Mouse (Mus musculus): ENCODE data around the gene Tomm70a. TPM values are rescaled to one million over a fixed set of nuclear protein-coding genes. Genes with fewer than 3 reads are reported as not detected.
"Not testable (repeated sequence)": the region's sequence is repeated elsewhere in the genome, so short reads cannot be mapped to it uniquely, and the experiment has no call there.

Tomm70a gene
- polyA plus RNA-seq, 1 experiment from 2014 or later: 19.5 TPM

- not testable (repeated sequence) for H3K27ac ChIP-seq (ENCODE audit: low read length); ATAC-seq (ENCODE audit: low read depth); H3K36me3 ChIP-seq (ENCODE audit: control insufficient read depth, insufficient read depth); H3K9ac ChIP-seq (ENCODE audit: low read depth, low read length); H3K4me1 ChIP-seq (ENCODE audit: control insufficient read depth, low read depth, low read length); H3K4me3 ChIP-seq (ENCODE audit: low read depth, low read length); H3K27me3 ChIP-seq (ENCODE audit: control insufficient read depth, insufficient read depth, low read depth, low read length); H3K4me2 ChIP-seq (ENCODE audit: low read depth, low read length); H3K9me3 ChIP-seq (replicated peaks; ENCODE audit: control insufficient read depth, low read length)
Observed at GRCm38 (mm10) chr16:57174480-57174879, 53.0 kb downstream of the Tomm70a start.

DNA sequence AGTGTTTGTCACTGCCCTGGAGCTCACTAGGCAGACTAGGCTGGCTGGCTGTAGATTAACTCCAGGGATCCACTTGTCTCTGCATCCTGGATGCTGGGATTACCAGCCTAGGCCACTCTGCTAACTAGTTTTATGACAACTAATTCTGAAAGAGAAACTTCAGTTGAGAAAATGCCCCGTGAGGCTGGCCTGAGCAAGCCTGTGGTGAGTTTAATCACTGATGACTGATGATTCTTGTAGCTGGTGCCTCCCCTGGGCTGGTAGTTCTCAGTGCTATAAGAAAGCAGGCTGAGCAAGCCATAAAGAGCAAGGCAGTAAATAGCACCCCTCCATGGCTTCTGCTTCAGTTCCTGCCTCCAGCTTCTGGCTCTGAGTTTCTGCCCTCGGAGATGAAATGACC lies 54.2 kb downstream of the Tomm70a start:
- no peak overlapping the region for H3K27ac ChIP-seq (ENCODE audit: low read length)
- no peak overlapping the region for H3K4me3 ChIP-seq (ENCODE audit: low read depth, low read length)
- no peaks in the 10 kb centered on the region for H3K36me3 ChIP-seq (ENCODE audit: control insufficient read depth, insufficient read depth)
- H3K27me3 ChIP-seq (ENCODE audit: control insufficient read depth, insufficient read depth, low read depth, low read length): no peaks in the 10 kb centered on the region
- no peaks in the 10 kb centered on the region for H3K4me1 ChIP-seq (ENCODE audit: control insufficient read depth, low read depth, low read length)
- ATAC-seq (ENCODE audit: low read depth): peak; percentile 45; the same call in 1 of the 2 replicates
- 64% methylated on average over 2 of the region's 2 CpGs for WGBS (ENCODE audit: insufficient replicate concordance)
- H3K9ac ChIP-seq (ENCODE audit: low read depth, low read length): no peak overlapping the region
- no peaks in the 10 kb centered on the region for H3K9me3 ChIP-seq (replicated peaks; ENCODE audit: control insufficient read depth, low read length)
- H3K4me2 ChIP-seq (ENCODE audit: low read depth, low read length): no peak overlapping the region

- no peak overlapping the region for H3K27ac ChIP-seq (ENCODE audit: low read length)
- ATAC-seq (ENCODE audit: low read depth): no peak
- H3K27me3 ChIP-seq (ENCODE audit: control insufficient read depth, insufficient read depth, low read depth, low read length): no peaks in the 10 kb centered on the region
- H3K4me2 ChIP-seq (ENCODE audit: low read depth, low read length): no peak overlapping the region
- no peaks in the 10 kb centered on the region for H3K9me3 ChIP-seq (replicated peaks; ENCODE audit: control insufficient read depth, low read length)
- H3K36me3 ChIP-seq (ENCODE audit: control insufficient read depth, insufficient read depth): peaks cover 1% of the 10 kb centered on the region; the same call in 1 of the 2 replicates
- no peak overlapping the region for H3K4me3 ChIP-seq (ENCODE audit: low read depth, low read length)
- H3K9ac ChIP-seq (ENCODE audit: low read depth, low read length): no peak overlapping the region
- 72% methylated on average over 7 of the region's 7 CpGs for WGBS (ENCODE audit: insufficient replicate concordance)
- H3K4me1 ChIP-seq (ENCODE audit: control insufficient read depth, low read depth, low read length): no peaks in the 10 kb centered on the region
Observed at GRCm38 (mm10) chr16:57176276-57176675, 54.8 kb downstream of the Tomm70a start.

GRCm38 (mm10) chr16:57177254-57177653 lies 55.8 kb downstream of the Tomm70a start:
- no peak overlapping the region for H3K27ac ChIP-seq (ENCODE audit: low read length)
- no peaks in the 10 kb centered on the region for H3K27me3 ChIP-seq (ENCODE audit: control insufficient read depth, insufficient read depth, low read depth, low read length)
- H3K4me1 ChIP-seq (ENCODE audit: control insufficient read depth, low read depth, low read length): no peaks in the 10 kb centered on the region
- H3K4me3 ChIP-seq (ENCODE audit: low read depth, low read length): no peak overlapping the region
- ATAC-seq (ENCODE audit: low read depth): no peak
- peaks cover 6% of the 10 kb centered on the region; the same call in 1 of the 2 replicates for H3K36me3 ChIP-seq (ENCODE audit: control insufficient read depth, insufficient read depth)
- H3K9ac ChIP-seq (ENCODE audit: low read depth, low read length): no peak overlapping the region
- H3K4me2 ChIP-seq (ENCODE audit: low read depth, low read length): no peak overlapping the region
- H3K9me3 ChIP-seq (replicated peaks; ENCODE audit: control insufficient read depth, low read length): no peaks in the 10 kb centered on the region
- WGBS (ENCODE audit: insufficient replicate concordance): 51% methylated on average over 2 of the region's 2 CpGs

DNA sequence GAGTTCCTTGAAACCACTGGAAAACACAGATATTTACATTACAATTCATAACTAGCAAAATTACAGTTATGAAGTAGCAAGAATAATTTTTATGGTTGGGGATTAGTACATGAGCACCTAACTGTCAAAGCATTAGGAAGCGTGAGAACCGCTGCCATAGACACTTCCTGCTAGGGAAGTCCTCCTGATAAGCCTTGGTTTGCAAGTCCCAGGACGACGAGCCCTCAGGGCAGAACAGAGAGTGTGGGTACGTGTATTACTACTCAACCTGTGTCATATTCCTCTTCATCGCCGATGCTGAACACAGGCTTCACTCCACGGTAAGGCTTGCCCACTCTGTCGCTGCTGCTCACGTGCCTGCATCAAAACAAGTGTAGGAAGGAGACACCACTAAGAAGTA lies 56.2 kb downstream of the Tomm70a start:
- Histone ChIP-seq H3K36me3 (ENCODE audit: control insufficient read depth, insufficient read depth) (peaks cover 6% of the 10 kb centered on the region; the same call in 1 of the 2 replicates), H3K9ac (ENCODE audit: low read depth, low read length) (no peak overlapping the region), H3K4me2 (ENCODE audit: low read depth, low read length) (no peak overlapping the region), H3K4me3 (ENCODE audit: low read depth, low read length) (no peak overlapping the region), H3K4me1 (ENCODE audit: control insufficient read depth, low read depth, low read length) (no peaks in the 10 kb centered on the region), H3K27me3 (ENCODE audit: control insufficient read depth, insufficient read depth, low read depth, low read length) (no peaks in the 10 kb centered on the region), H3K27ac (ENCODE audit: low read length) (no peak overlapping the region), H3K9me3 (replicated peaks; ENCODE audit: control insufficient read depth, low read length) (no peaks in the 10 kb centered on the region)
- no peak for ATAC-seq (ENCODE audit: low read depth)
- WGBS (ENCODE audit: insufficient replicate concordance): 56% methylated on average over 10 of the region's 10 CpGs

- H3K27ac ChIP-seq (ENCODE audit: low read length): no peak overlapping the region
- H3K27me3 ChIP-seq (ENCODE audit: control insufficient read depth, insufficient read depth, low read depth, low read length): no peaks in the 10 kb centered on the region
- peaks cover 6% of the 10 kb centered on the region; the same call in 1 of the 2 replicates for H3K36me3 ChIP-seq (ENCODE audit: control insufficient read depth, insufficient read depth)
- ATAC-seq (ENCODE audit: low read depth): peak; percentile 54; the same call in 1 of the 2 replicates
- H3K4me1 ChIP-seq (ENCODE audit: control insufficient read depth, low read depth, low read length): no peaks in the 10 kb centered on the region
- no peak overlapping the region for H3K4me2 ChIP-seq (ENCODE audit: low read depth, low read length)
- H3K9ac ChIP-seq (ENCODE audit: low read depth, low read length): no peak overlapping the region
- 69% methylated on average over 11 of the region's 11 CpGs for WGBS (ENCODE audit: insufficient replicate concordance)
- H3K9me3 ChIP-seq (replicated peaks; ENCODE audit: control insufficient read depth, low read length): no peaks in the 10 kb centered on the region
- H3K4me3 ChIP-seq (ENCODE audit: low read depth, low read length): no peak overlapping the region
Observed at GRCm38 (mm10) chr16:57181180-57181579, 59.7 kb downstream of the Tomm70a start.

GRCm38 (mm10) chr16:57182037-57182436 lies 60.5 kb downstream of the Tomm70a start:
- Histone ChIP-seq H3K4me2 (ENCODE audit: low read depth, low read length) (no peak overlapping the region), H3K36me3 (ENCODE audit: control insufficient read depth, insufficient read depth) (peaks cover 6% of the 10 kb centered on the region), H3K9me3 (replicated peaks; ENCODE audit: control insufficient read depth, low read length) (no peaks in the 10 kb centered on the region), H3K4me3 (ENCODE audit: low read depth, low read length) (no peak overlapping the region), H3K9ac (ENCODE audit: low read depth, low read length) (no peak overlapping the region), H3K27me3 (ENCODE audit: control insufficient read depth, insufficient read depth, low read depth, low read length) (no peaks in the 10 kb centered on the region), H3K4me1 (ENCODE audit: control insufficient read depth, low read depth, low read length) (no peaks in the 10 kb centered on the region), H3K27ac (ENCODE audit: low read length) (no peak overlapping the region)
- 61% methylated on average over 5 of the region's 5 CpGs for WGBS (ENCODE audit: insufficient replicate concordance)
- ATAC-seq (ENCODE audit: low read depth): no peak

- ATAC-seq (ENCODE audit: low read depth): no peak
- no peak overlapping the region for H3K9ac ChIP-seq (ENCODE audit: low read depth, low read length)
- no peak overlapping the region for H3K4me2 ChIP-seq (ENCODE audit: low read depth, low read length)
- no peak overlapping the region for H3K4me3 ChIP-seq (ENCODE audit: low read depth, low read length)
- peaks cover 8% of the 10 kb centered on the region for H3K36me3 ChIP-seq (ENCODE audit: control insufficient read depth, insufficient read depth)
- H3K9me3 ChIP-seq (replicated peaks; ENCODE audit: control insufficient read depth, low read length): no peaks in the 10 kb centered on the region
- H3K4me1 ChIP-seq (ENCODE audit: control insufficient read depth, low read depth, low read length): no peaks in the 10 kb centered on the region
- H3K27me3 ChIP-seq (ENCODE audit: control insufficient read depth, insufficient read depth, low read depth, low read length): no peaks in the 10 kb centered on the region
- no peak overlapping the region for H3K27ac ChIP-seq (ENCODE audit: low read length)
- 80% methylated on average over 4 of the region's 4 CpGs for WGBS (ENCODE audit: insufficient replicate concordance)
Observed at GRCm38 (mm10) chr16:57186618-57187017, 65.1 kb downstream of the Tomm70a start.

DNA sequence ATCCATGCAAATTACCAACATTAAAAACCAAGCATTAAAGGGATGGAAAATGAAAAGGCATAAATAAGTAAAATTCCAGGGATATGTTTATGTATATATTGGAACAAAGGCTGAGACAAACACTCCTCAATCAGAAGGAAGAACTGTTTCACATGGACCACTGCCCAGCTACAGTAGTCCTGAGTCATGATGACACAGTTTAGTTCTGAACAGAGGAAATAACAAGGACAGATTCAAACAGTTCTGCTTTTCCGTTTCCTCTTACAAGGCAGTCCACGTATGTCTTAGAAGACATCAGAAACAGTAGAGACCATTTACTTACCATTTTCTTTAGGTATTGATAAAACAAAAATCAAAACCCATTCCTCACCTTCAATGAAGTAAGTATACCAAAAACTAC lies 68.0 kb downstream of the Tomm70a start:
- WGBS (ENCODE audit: insufficient replicate concordance): 29% methylated on average over 2 of the region's 2 CpGs
- Histone ChIP-seq H3K4me2 (ENCODE audit: low read depth, low read length) (no peak overlapping the region), H3K36me3 (ENCODE audit: control insufficient read depth, insufficient read depth) (peaks cover 4% of the 10 kb centered on the region), H3K27me3 (ENCODE audit: control insufficient read depth, insufficient read depth, low read depth, low read length) (no peaks in the 10 kb centered on the region), H3K9ac (ENCODE audit: low read depth, low read length) (no peak overlapping the region), H3K4me1 (ENCODE audit: control insufficient read depth, low read depth, low read length) (no peaks in the 10 kb centered on the region), H3K27ac (ENCODE audit: low read length) (no peak overlapping the region), H3K9me3 (replicated peaks; ENCODE audit: control insufficient read depth, low read length) (no peaks in the 10 kb centered on the region), H3K4me3 (ENCODE audit: low read depth, low read length) (no peak overlapping the region)
- 0 out of 2 replicates have a peak, but pooled peaks have one; percentile 35 for ATAC-seq (ENCODE audit: low read depth)

Data from liver, embryonic 16.5 days (tissue).